Mouse (Mus musculus): ENCODE results near the gene Napb. TPM values are rescaled to one million over a fixed set of nuclear protein-coding genes. Genes with fewer than 3 reads are reported as not detected.

The Napb gene
- polyA plus RNA-seq, 1 experiment: 0.15 TPM

GRCm38 (mm10) chr2:148644421-148645000, 87.8 kb downstream of the Napb start:
- no peak for TF ChIP-seq CTCF (IDR thresholded peaks at IDR 0.05; ENCODE audit: extremely low read depth, insufficient read depth, insufficient read length, insufficient replicate concordance)
- no peaks in the 10 kb centered on the region for H3K4me1 ChIP-seq (ENCODE audit: control insufficient read depth, insufficient read depth, insufficient read length)
- 89% methylated on average over 6 of the region's 6 CpGs for WGBS

More at GRCm38 (mm10) chr2:148644421-148645000, 87.8 kb downstream of the Napb start:
- Histone ChIP-seq H3K36me3 (ENCODE audit: control insufficient read depth, insufficient read depth, low read length) (no peaks in the 10 kb centered on the region), H3K4me3 (ENCODE audit: extremely low read depth, insufficient read depth, insufficient read length) (no peak overlapping the region), H3K27me3 (ENCODE audit: control insufficient read depth, insufficient read depth, low read length) (no peaks in the 10 kb centered on the region), H3K27ac (ENCODE audit: insufficient read depth, low read length) (no peak overlapping the region)
- no peak for DNase-seq (ENCODE audit: low read depth in 1 of 2, low spot score in 2 of 2)

Other genes starting within 250 kb of the Napb start
- 16.4 and 17.7 TPM in 2 replicates for gene Nxt1, start 59.9 kb downstream of the Napb start, polyA plus RNA-seq (2012; rRNA removed)
- 2.6 and 2.9 TPM in 2 replicates for gene Gzf1, start 51.4 kb downstream of the Napb start, polyA plus RNA-seq (2012; rRNA removed)
- not detected in 2 replicates for gene Cstl1, start 17.9 kb upstream of the Napb start, polyA plus RNA-seq (2012; rRNA removed)
- gene Cst11, start 39.0 kb upstream of the Napb start, polyA plus RNA-seq (2012; rRNA removed): not detected in 2 replicates
- gene 8030411F24Rik, start 49.5 kb upstream of the Napb start, polyA plus RNA-seq (2012; rRNA removed): not detected in 2 replicates
- gene Cst12, start 56.9 kb upstream of the Napb start, polyA plus RNA-seq (2012; rRNA removed): not detected in 2 replicates
- not detected in 2 replicates for gene Cst8, start 66.3 kb upstream of the Napb start, polyA plus RNA-seq (2012; rRNA removed)
- gene Cst13, start 87.6 kb upstream of the Napb start, polyA plus RNA-seq (2012; rRNA removed): not detected in 2 replicates
- not detected in 2 replicates for gene Cst9, start 102.7 kb upstream of the Napb start, polyA plus RNA-seq (2012; rRNA removed)
- gene 9230104L09Rik, start 132.6 kb upstream of the Napb start, polyA plus RNA-seq (2012; rRNA removed): not detected in 2 replicates
- 742 and 822 TPM in 2 replicates for gene Cst3, start 143.2 kb upstream of the Napb start, polyA plus RNA-seq (2012; rRNA removed)